ENCODE assay signal across 12 mouse cellular contexts in genomic region chr12:55805035-55805434, GRCm38 (mm10). TPM values are rescaled to one million over a fixed set of nuclear protein-coding genes. Genes with fewer than 3 reads are reported as not detected.
DNase-seq lines count a peak whose midpoint lies in the region; ATAC-seq and TF ChIP-seq lines count a peak whose summit lies in the region.
"Had no signal": no experiment of that assay in that cellular context is flagged by ENCODE, and none has a peak within 500 bp of the region (broad histone marks: within the 10 kb centered on the region; RNA-seq: fewer than 3 reads in every experiment).

No protein-coding gene starts in this region.

- H3K27me3 ChIP-seq in heart, adult 2 months (ENCODE audit: control insufficient read depth, insufficient read depth, low read length) = no peaks in the 10 kb centered on the region
- no peaks in the 10 kb centered on the region for H3K27me3 ChIP-seq in kidney, postnatal 0 days (ENCODE audit: insufficient read depth, low read length)
- H3K27me3 ChIP-seq in neural tube, embryonic 14.5 days (ENCODE audit: control insufficient read depth, insufficient read depth, low read length) = no peaks in the 10 kb centered on the region
- H3K27me3 ChIP-seq: intestine, embryonic 15.5 days; liver, embryonic 13.5 days; Patski had no signal

- intact Hi-C loops in heart, adult 2 months (cut with DNase I) = no loop called here
- intact Hi-C loops in heart, postnatal 14 days (cut with DNase I) = no loop called here

- WGBS in heart, adult 2 months = 25% methylated on average over 3 of the region's 3 CpGs
- 37% methylated on average over 3 of the region's 3 CpGs for WGBS in kidney, postnatal 0 days
- 66% methylated on average over 3 of the region's 3 CpGs for WGBS in neural tube, embryonic 14.5 days

- H3K4me3 ChIP-seq in heart, adult 2 months = no peak overlapping the region
- H3K4me3 ChIP-seq in kidney, postnatal 0 days (replicated peaks; ENCODE audit: low read depth, low read length) = no peak overlapping the region
- H3K4me3 ChIP-seq in neural tube, embryonic 14.5 days (ENCODE audit: low read depth, low read length) = no peak overlapping the region
- H3K4me3 ChIP-seq: intestine, embryonic 15.5 days; liver, embryonic 13.5 days had no signal

- no peak overlapping the region for H3K9ac ChIP-seq in heart, adult 2 months (ENCODE audit: low read depth, low read length)
- no peak overlapping the region for H3K9ac ChIP-seq in kidney, postnatal 0 days (ENCODE audit: low read depth, low read length)
- no peak overlapping the region for H3K9ac ChIP-seq in neural tube, embryonic 14.5 days (replicated peaks; ENCODE audit: low read depth, low read length)
- H3K9ac ChIP-seq: intestine, embryonic 15.5 days; liver, embryonic 13.5 days had no signal

- H3K9me3 ChIP-seq in kidney, postnatal 0 days (replicated peaks; ENCODE audit: low read length) = no peaks in the 10 kb centered on the region
- no peaks in the 10 kb centered on the region for H3K9me3 ChIP-seq in neural tube, embryonic 14.5 days (ENCODE audit: control insufficient read depth, low read length)
- H3K9me3 ChIP-seq: intestine, embryonic 15.5 days; liver, embryonic 13.5 days had no signal

- H3K4me2 ChIP-seq in kidney, postnatal 0 days (ENCODE audit: low read length) = no peak overlapping the region
- H3K4me2 ChIP-seq in neural tube, embryonic 14.5 days (ENCODE audit: low read depth, low read length) = no peak overlapping the region
- H3K4me2 ChIP-seq: intestine, embryonic 15.5 days; liver, embryonic 13.5 days had no signal

- no peak for TF ChIP-seq EP300 in heart, adult 2 months (IDR thresholded peaks at IDR 0.05; ENCODE audit: insufficient read depth, low read depth, low read length)

- peaks cover 17% of the 10 kb centered on the region for H3K4me1 ChIP-seq in heart, adult 2 months (ENCODE audit: control insufficient read depth, insufficient read depth, low read length)
- H3K4me1 ChIP-seq in kidney, postnatal 0 days (replicated peaks; ENCODE audit: insufficient read depth, low read length) = no peaks in the 10 kb centered on the region
- no peaks in the 10 kb centered on the region for H3K4me1 ChIP-seq in neural tube, embryonic 14.5 days (ENCODE audit: control insufficient read depth, insufficient read depth, low read length)
- H3K4me1 ChIP-seq: intestine, embryonic 15.5 days had no signal

- H3K36me3 ChIP-seq in heart, adult 2 months (ENCODE audit: control insufficient read depth, insufficient read depth, low read length) = peaks cover 15% of the 10 kb centered on the region
- no peaks in the 10 kb centered on the region for H3K36me3 ChIP-seq in kidney, postnatal 0 days (ENCODE audit: insufficient read depth, low read length)
- H3K36me3 ChIP-seq in neural tube, embryonic 14.5 days (ENCODE audit: control insufficient read depth, insufficient read depth, low read length) = no peaks in the 10 kb centered on the region
- H3K36me3 ChIP-seq: intestine, embryonic 15.5 days; liver, embryonic 13.5 days had no signal

- no peak for TF ChIP-seq POLR2A in heart, adult 2 months (IDR thresholded peaks at IDR 0.05; ENCODE audit: insufficient read depth, low read depth, low read length)

- no peak for ATAC-seq in kidney, postnatal 0 days (replicated peaks; ENCODE audit: low FRiP score, low read depth)
- ATAC-seq in neural tube, embryonic 14.5 days (ENCODE audit: low read depth) = no peak
- ATAC-seq: intestine, embryonic 15.5 days; Patski had no signal

- no peak for DNase-seq in heart, adult 2 months
- DNase-seq in heart, postnatal 14 days = no peak
- peak; percentile 33 for DNase-seq in kidney, postnatal 0 days (ENCODE audit: low spot score)
- no peak for DNase-seq in kidney, adult 11 months
- DNase-seq in neural tube, embryonic 10.5 days (ENCODE audit: extremely low spot score, low spot score) = no peak
- DNase-seq in testis, postnatal 14 days (ENCODE audit: low spot score) = no peak
- DNase-seq: liver, embryonic 13.5 days; right cerebral cortex, postnatal 4 days; thymus, postnatal 25 days had no signal

- TF ChIP-seq CTCF in heart, adult 2 months (IDR thresholded peaks at IDR 0.05) = no peak
- TF ChIP-seq CTCF in kidney, postnatal 0 days (IDR thresholded peaks at IDR 0.05; ENCODE audit: low read depth) = no peak

- peaks cover 3% of the 10 kb centered on the region for H3K79me2 ChIP-seq in heart, adult 2 months (replicated peaks; ENCODE audit: control insufficient read depth, insufficient read depth, low read length)

- H3K27ac ChIP-seq in heart, adult 2 months = peak overlapping the region; percentile 44
- no peak overlapping the region for H3K27ac ChIP-seq in kidney, postnatal 0 days
- 0 out of 2 replicates have a peak overlapping the region, but pooled peaks have one; percentile 22 for H3K27ac ChIP-seq in neural tube, embryonic 14.5 days (ENCODE audit: low read depth, low read length)
- H3K27ac ChIP-seq: intestine, embryonic 15.5 days; liver, embryonic 13.5 days had no signal

RNA-seq across cellular contexts. Expression of gene Ralgapa1, which starts 15.9 kb away (rescaled TPM):
- total RNA-seq in heart, adult 2 months (2021) = 10 to 100 TPM; 55.9 to 57.0 TPM
- polyA plus RNA-seq in heart, adult 2 months (2012; rRNA removed) = 38.8 and 56.2 TPM in 2 replicates
- total RNA-seq in heart, postnatal 14 days (2021) = 10 to 100 TPM; 59.2 to 59.5 TPM
- polyA plus RNA-seq in kidney, postnatal 0 days (2015; fragmentation: Nextera tagmentation; extraction: Ambion mirVana) = 13.8 and 14.1 TPM in 2 replicates
- 38.6 and 45.2 TPM in 2 replicates for polyA plus RNA-seq in neural tube, embryonic 14.5 days (2014; fragmentation: Nextera tagmentation; extraction: Ambion mirVana)

RNA-seq across cellular contexts. Expression of gene Brms1l, which starts 31.1 kb away (rescaled TPM):
- 10 to 100 TPM; 19.1 to 21.0 TPM for total RNA-seq in heart, adult 2 months (2021)
- polyA plus RNA-seq in heart, adult 2 months (2012; rRNA removed) = 11.8 and 24.8 TPM in 2 replicates
- total RNA-seq in heart, postnatal 14 days (2021) = 10 to 100 TPM; 22.3 to 23.9 TPM
- 26.9 and 29.8 TPM in 2 replicates for polyA plus RNA-seq in kidney, postnatal 0 days (2015; fragmentation: Nextera tagmentation; extraction: Ambion mirVana)
- 43.3 and 45.1 TPM in 2 replicates for polyA plus RNA-seq in neural tube, embryonic 14.5 days (2014; fragmentation: Nextera tagmentation; extraction: Ambion mirVana)
